Mouse (Mus musculus) liver, postnatal 0 days (tissue): ENCODE measurements around the gene Akap12.

ENCODE experiments used
- CTCF ChIP-seq: sonication (generic); IDR thresholded peaks from 2 replicates; pipeline ENCODE4 v1.5.1; 2016; ENCODE audit warnings: antibody characterized with exemption, low read depth
- EP300 ChIP-seq: IDR thresholded peaks from 2 replicates; pipeline ENCODE4 v1.6.1; 2016; ENCODE audit warnings: antibody characterized with exemption, low read depth, mild to moderate bottlenecking

DNA sequence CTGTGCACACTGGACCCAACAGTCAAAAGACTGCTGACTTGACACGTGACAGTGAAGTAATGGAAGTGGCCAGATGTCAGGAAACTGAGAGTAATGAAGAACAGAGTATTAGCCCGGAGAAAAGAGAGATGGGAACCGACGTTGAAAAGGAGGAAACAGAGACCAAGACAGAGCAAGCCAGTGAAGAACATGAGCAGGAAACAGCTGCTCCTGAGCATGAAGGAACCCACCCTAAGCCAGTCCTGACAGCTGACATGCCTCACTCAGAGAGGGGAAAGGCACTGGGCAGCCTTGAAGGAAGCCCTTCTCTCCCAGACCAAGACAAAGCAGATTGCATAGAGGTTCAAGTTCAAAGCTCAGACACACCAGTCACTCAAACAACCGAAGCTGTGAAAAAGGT lies 90.5 kb downstream of the Akap12 start:
- no peak for TF ChIP-seq CTCF
- no peak for TF ChIP-seq EP300
